ENCODE assay signal across 7 mouse cellular contexts in genomic region chr6:124925173-124925793, GRCm38 (mm10). TPM values are rescaled to one million over a fixed set of nuclear protein-coding genes. Genes with fewer than 3 reads are reported as not detected.
DNase-seq lines count a peak whose midpoint lies in the region; ATAC-seq and TF ChIP-seq lines count a peak whose summit lies in the region.

No protein-coding gene starts in this region.

- TF ChIP-seq CTCF in hindbrain, postnatal 0 days (IDR thresholded peaks at IDR 0.05; ENCODE audit: low read depth): peak; percentile 13; the same call in 1 of the 2 replicates
- TF ChIP-seq CTCF in small intestine, adult 2 months (IDR thresholded peaks at IDR 0.05; ENCODE audit: extremely low read depth, insufficient read length, insufficient replicate concordance, low read depth, low read length): peak; percentile 16; the same call in 1 of the 2 replicates

- H3K4me3 ChIP-seq in hindbrain, postnatal 0 days (ENCODE audit: low read length): no peak overlapping the region
- no peak overlapping the region for H3K4me3 ChIP-seq in hindbrain, embryonic 10.5 days
- peak overlapping the region; percentile 24 for H3K4me3 ChIP-seq in intestine, embryonic 16.5 days (ENCODE audit: low read length)
- no peak overlapping the region for H3K4me3 ChIP-seq in limb, embryonic 11.5 days (ENCODE audit: low read depth, low read length)
- H3K4me3 ChIP-seq in small intestine, adult 2 months (ENCODE audit: low read depth, low read length): peak overlapping the region; percentile 28; the same call in 1 of the 2 replicates

- peaks cover 6% of the 10 kb centered on the region for H3K4me1 ChIP-seq in hindbrain, postnatal 0 days (ENCODE audit: insufficient read depth, low read length)
- peaks cover 43% of the 10 kb centered on the region for H3K4me1 ChIP-seq in hindbrain, embryonic 10.5 days (replicated peaks)
- peaks cover 33% of the 10 kb centered on the region for H3K4me1 ChIP-seq in intestine, embryonic 16.5 days (ENCODE audit: control insufficient read depth, insufficient read depth, low read length)
- H3K4me1 ChIP-seq in limb, embryonic 11.5 days (ENCODE audit: control insufficient read depth, insufficient read depth, low read length): peaks cover 23% of the 10 kb centered on the region
- peaks cover 10% of the 10 kb centered on the region for H3K4me1 ChIP-seq in small intestine, adult 2 months (ENCODE audit: control insufficient read depth, insufficient read depth, insufficient read length, low read length)

- no peaks in the 10 kb centered on the region for H3K9me3 ChIP-seq in hindbrain, postnatal 0 days (ENCODE audit: low read length)
- H3K9me3 ChIP-seq in hindbrain, embryonic 10.5 days: no peaks in the 10 kb centered on the region
- H3K9me3 ChIP-seq in intestine, embryonic 16.5 days (ENCODE audit: control insufficient read depth, low read length): no peaks in the 10 kb centered on the region
- H3K9me3 ChIP-seq in limb, embryonic 11.5 days (ENCODE audit: control insufficient read depth, low read length): no peaks in the 10 kb centered on the region

- no peak for ATAC-seq in hindbrain, postnatal 0 days
- ATAC-seq in intestine, embryonic 16.5 days: peak; percentile 52
- ATAC-seq in limb, embryonic 11.5 days (ENCODE audit: insufficient number of reproducible peaks, low FRiP score, low TSS enrichment, low read depth): no peak

- H3K36me3 ChIP-seq in hindbrain, postnatal 0 days (ENCODE audit: insufficient read depth, low read length): no peaks in the 10 kb centered on the region
- no peaks in the 10 kb centered on the region for H3K36me3 ChIP-seq in hindbrain, embryonic 10.5 days
- no peaks in the 10 kb centered on the region for H3K36me3 ChIP-seq in intestine, embryonic 16.5 days (ENCODE audit: control insufficient read depth, insufficient read depth, low read length)
- H3K36me3 ChIP-seq in limb, embryonic 11.5 days (ENCODE audit: control insufficient read depth, insufficient read depth, low read length): no peaks in the 10 kb centered on the region
- no peaks in the 10 kb centered on the region for H3K36me3 ChIP-seq in small intestine, adult 2 months (ENCODE audit: control insufficient read depth, insufficient read depth, low read length)

- no peaks in the 10 kb centered on the region for H3K27me3 ChIP-seq in hindbrain, postnatal 0 days (ENCODE audit: insufficient read depth, low read length)
- H3K27me3 ChIP-seq in hindbrain, embryonic 10.5 days (ENCODE audit: insufficient read depth, poor library complexity, severe bottlenecking): no peaks in the 10 kb centered on the region
- H3K27me3 ChIP-seq in intestine, embryonic 16.5 days (replicated peaks; ENCODE audit: control insufficient read depth, insufficient read depth, low read length): no peaks in the 10 kb centered on the region
- H3K27me3 ChIP-seq in limb, embryonic 11.5 days (ENCODE audit: control insufficient read depth, insufficient read depth, low read length): no peaks in the 10 kb centered on the region
- no peaks in the 10 kb centered on the region for H3K27me3 ChIP-seq in small intestine, adult 2 months (ENCODE audit: control insufficient read depth, insufficient read depth, low read length)

- no peak for TF ChIP-seq POLR2A in small intestine, adult 2 months (IDR thresholded peaks at IDR 0.05; ENCODE audit: low read depth, low read length)

- H3K4me2 ChIP-seq in hindbrain, postnatal 0 days (ENCODE audit: low read depth, low read length): no peak overlapping the region
- H3K4me2 ChIP-seq in intestine, embryonic 16.5 days (ENCODE audit: low read depth, low read length): peak overlapping the region; percentile 44
- H3K4me2 ChIP-seq in limb, embryonic 11.5 days (ENCODE audit: low read depth, severe bottlenecking): 0 out of 2 replicates have a peak overlapping the region, but pooled peaks have one; percentile 0

- no peak overlapping the region for H3K27ac ChIP-seq in hindbrain, postnatal 0 days
- H3K27ac ChIP-seq in hindbrain, embryonic 10.5 days: no peak overlapping the region
- H3K27ac ChIP-seq in intestine, embryonic 16.5 days (ENCODE audit: low read length): peak overlapping the region; percentile 81
- H3K27ac ChIP-seq in limb, embryonic 11.5 days (replicated peaks; ENCODE audit: low read depth, low read length): no peak overlapping the region
- peak overlapping the region; percentile 27; the same call in 1 of the 2 replicates for H3K27ac ChIP-seq in small intestine, adult 2 months (ENCODE audit: insufficient read depth, low read depth, low read length)

- DNase-seq in hindbrain, postnatal 0 days (ENCODE audit: low spot score): no peak
- no peak for DNase-seq in hindbrain, embryonic 10.5 days (ENCODE audit: low spot score)
- peak; percentile 51 for DNase-seq in limb, embryonic 11.5 days (ENCODE audit: low spot score)
- no peak for DNase-seq in neural tube, embryonic 10.5 days (ENCODE audit: extremely low spot score, low spot score)
- DNase-seq in frontal cortex, postnatal 25 days (ENCODE audit: low spot score in 2 of 2): no peak

- WGBS in hindbrain, postnatal 0 days: 50% methylated on average over 12 of the region's 12 CpGs
- 40% methylated on average over 12 of the region's 12 CpGs for WGBS in hindbrain, embryonic 10.5 days
- 12% methylated on average over 12 of the region's 12 CpGs for WGBS in intestine, embryonic 16.5 days
- 18% methylated on average over 12 of the region's 12 CpGs for WGBS in limb, embryonic 11.5 days
- WGBS in small intestine, adult 2 months: 17% methylated on average over 12 of the region's 12 CpGs

- H3K9ac ChIP-seq in hindbrain, postnatal 0 days (replicated peaks; ENCODE audit: low read length): no peak overlapping the region
- peak overlapping the region; percentile 48 for H3K9ac ChIP-seq in intestine, embryonic 16.5 days (ENCODE audit: low read depth, low read length)
- H3K9ac ChIP-seq in limb, embryonic 11.5 days (ENCODE audit: low read length): no peak overlapping the region

RNA-seq across cellular contexts. Expression of gene Ptms, which starts 5.4 kb away (rescaled TPM):
- 913 and 1,024 TPM in 2 replicates for total RNA-seq in hindbrain, postnatal 0 days (2014; rRNA removed)
- 767 and 773 TPM in 2 replicates for polyA plus RNA-seq in hindbrain, postnatal 0 days (2015; fragmentation: Nextera tagmentation; extraction: Ambion mirVana)
- 271 and 416 TPM in 2 replicates for polyA plus RNA-seq in hindbrain, embryonic 10.5 days (2016; fragmentation: Nextera tagmentation; extraction: Ambion mirVana)
- polyA plus RNA-seq in intestine, embryonic 16.5 days (2015; fragmentation: Nextera tagmentation; extraction: Ambion mirVana): 87.8 and 173 TPM in 2 replicates
- 221 and 223 TPM in 2 replicates for polyA plus RNA-seq in limb, embryonic 11.5 days (2014; fragmentation: Nextera tagmentation; extraction: Ambion mirVana)
- 683 and 1,784 TPM in 2 replicates for polyA plus RNA-seq in small intestine, adult 2 months (2012; rRNA removed)

RNA-seq across cellular contexts. Expression of gene Mlf2, which starts 5.9 kb away (rescaled TPM):
- total RNA-seq in hindbrain, postnatal 0 days (2014; rRNA removed): 639 and 964 TPM in 2 replicates
- 618 and 628 TPM in 2 replicates for polyA plus RNA-seq in hindbrain, postnatal 0 days (2015; fragmentation: Nextera tagmentation; extraction: Ambion mirVana)
- 417 and 499 TPM in 2 replicates for polyA plus RNA-seq in hindbrain, embryonic 10.5 days (2016; fragmentation: Nextera tagmentation; extraction: Ambion mirVana)
- 296 and 299 TPM in 2 replicates for polyA plus RNA-seq in intestine, embryonic 16.5 days (2015; fragmentation: Nextera tagmentation; extraction: Ambion mirVana)
- polyA plus RNA-seq in limb, embryonic 11.5 days (2014; fragmentation: Nextera tagmentation; extraction: Ambion mirVana): 406 and 414 TPM in 2 replicates
- polyA plus RNA-seq in small intestine, adult 2 months (2012; rRNA removed): 212 and 412 TPM in 2 replicates

RNA-seq across cellular contexts. Expression of gene Lag3, which starts 13.8 kb away (rescaled TPM):
- 1.8 and 2.2 TPM in 2 replicates for total RNA-seq in hindbrain, postnatal 0 days (2014; rRNA removed)
- 3.3 and 3.6 TPM in 2 replicates for polyA plus RNA-seq in hindbrain, postnatal 0 days (2015; fragmentation: Nextera tagmentation; extraction: Ambion mirVana)
- polyA plus RNA-seq in hindbrain, embryonic 10.5 days (2016; fragmentation: Nextera tagmentation; extraction: Ambion mirVana): 1.1 and 1.3 TPM in 2 replicates
- polyA plus RNA-seq in intestine, embryonic 16.5 days (2015; fragmentation: Nextera tagmentation; extraction: Ambion mirVana): 1.9 TPM in 2 replicates
- 0.88 and 1.4 TPM in 2 replicates for polyA plus RNA-seq in limb, embryonic 11.5 days (2014; fragmentation: Nextera tagmentation; extraction: Ambion mirVana)
- 4.5 and 7.0 TPM in 2 replicates for polyA plus RNA-seq in small intestine, adult 2 months (2012; rRNA removed)

RNA-seq across cellular contexts. Expression of gene Cd4, which starts 37.3 kb away (rescaled TPM):
- total RNA-seq in hindbrain, postnatal 0 days (2014; rRNA removed): 0.05 TPM in 1 of 2 replicates, not detected in the other
- polyA plus RNA-seq in hindbrain, postnatal 0 days (2015; fragmentation: Nextera tagmentation; extraction: Ambion mirVana): 0.13 and 0.18 TPM in 2 replicates
- polyA plus RNA-seq in hindbrain, embryonic 10.5 days (2016; fragmentation: Nextera tagmentation; extraction: Ambion mirVana): not detected in 2 replicates
- polyA plus RNA-seq in intestine, embryonic 16.5 days (2015; fragmentation: Nextera tagmentation; extraction: Ambion mirVana): 0.44 and 0.70 TPM in 2 replicates
- 0.06 TPM in 1 of 2 replicates, not detected in the other for polyA plus RNA-seq in limb, embryonic 11.5 days (2014; fragmentation: Nextera tagmentation; extraction: Ambion mirVana)
- 3.7 and 5.8 TPM in 2 replicates for polyA plus RNA-seq in small intestine, adult 2 months (2012; rRNA removed)

RNA-seq across cellular contexts. Expression of gene Cops7a, which starts 40.1 kb away (rescaled TPM):
- total RNA-seq in hindbrain, postnatal 0 days (2014; rRNA removed): 113 and 146 TPM in 2 replicates
- 97.1 and 101 TPM in 2 replicates for polyA plus RNA-seq in hindbrain, postnatal 0 days (2015; fragmentation: Nextera tagmentation; extraction: Ambion mirVana)
- 130 and 138 TPM in 2 replicates for polyA plus RNA-seq in hindbrain, embryonic 10.5 days (2016; fragmentation: Nextera tagmentation; extraction: Ambion mirVana)
- polyA plus RNA-seq in intestine, embryonic 16.5 days (2015; fragmentation: Nextera tagmentation; extraction: Ambion mirVana): 170 and 176 TPM in 2 replicates
- 126 and 129 TPM in 2 replicates for polyA plus RNA-seq in limb, embryonic 11.5 days (2014; fragmentation: Nextera tagmentation; extraction: Ambion mirVana)
- 82.6 and 131 TPM in 2 replicates for polyA plus RNA-seq in small intestine, adult 2 months (2012; rRNA removed)

Comparison
In these comparisons a context has a peak if more than half of its experiments do, and no peak if none do; other contexts are left out.
1. H3K27ac ChIP-seq: peak in intestine, embryonic 16.5 days (single experiment) and small intestine, adult 2 months (single experiment); none in hindbrain, postnatal 0 days (single experiment), hindbrain, embryonic 10.5 days (single experiment) and limb, embryonic 11.5 days (single experiment).
2. H3K4me3 ChIP-seq: peak in intestine, embryonic 16.5 days (single experiment) and small intestine, adult 2 months (single experiment); none in hindbrain, postnatal 0 days (single experiment), hindbrain, embryonic 10.5 days (single experiment) and limb, embryonic 11.5 days (single experiment).